In genomic region chr2:138321041-138321481, GRCm38 (mm10) we compare ENCODE assay signal across 30 mouse cellular contexts.
DNase-seq lines count a peak whose midpoint lies in the region; ATAC-seq and TF ChIP-seq lines count a peak whose summit lies in the region.
"Had no signal": no experiment of that assay in that cellular context is flagged by ENCODE, and none has a peak within 500 bp of the region (broad histone marks: within the 10 kb centered on the region; RNA-seq: fewer than 3 reads in every experiment).

No protein-coding gene starts in this region.

- 0 out of 2 replicates have a peak, but pooled peaks have one; percentile 38 for ATAC-seq in stomach, postnatal 0 days (ENCODE audit: low FRiP score, low TSS enrichment)
- ATAC-seq in monocyte, adult 5-6 weeks (replicated peaks; ENCODE audit: insufficient number of reproducible peaks, low FRiP score, low TSS enrichment, poor library complexity, severe bottlenecking) = no peak
- ATAC-seq in forebrain, embryonic 15.5 days (replicated peaks) = no peak
- ATAC-seq: forebrain, postnatal 0 days; inflammation-experienced regulatory T-cells, adult 6 months; midbrain, embryonic 15.5 days had no signal

- no peaks in the 10 kb centered on the region for H3K27me3 ChIP-seq in stomach, postnatal 0 days (ENCODE audit: control insufficient read depth, insufficient read depth, low read length)
- H3K27me3 ChIP-seq in forebrain, embryonic 15.5 days = no peaks in the 10 kb centered on the region
- H3K27me3 ChIP-seq: heart, embryonic 15.5 days; hindbrain, embryonic 15.5 days; limb, embryonic 13.5 days; lung, embryonic 15.5 days; midbrain, embryonic 15.5 days; neural tube, embryonic 12.5 days had no signal

- DNase-seq in urinary bladder, adult 2 months (ENCODE audit: low spot score) = peak; percentile 31
- DNase-seq in urinary bladder, postnatal 10 days (ENCODE audit: low spot score) = no peak
- DNase-seq in gonadal fat pad, adult 2 months (ENCODE audit: low read depth) = peak; percentile 94
- no peak for DNase-seq in stomach, postnatal 0 days (ENCODE audit: low spot score)
- no peak for DNase-seq in layer of hippocampus, adult 2 months (ENCODE audit: low spot score in 2 of 2)
- DNase-seq: adrenal gland, postnatal 36 days; B cell, adult 2 months; cerebellum, adult 18-20 months; cerebellum, postnatal 10 days; forebrain, postnatal 0 days; gastrocnemius, postnatal 14 days; heart, adult 11 months; heart, postnatal 4 days; kidney, adult 11 months; kidney, postnatal 14 days; right cerebral cortex, postnatal 14 days; thymus, adult 2 months had no signal

- H3K27ac ChIP-seq in stomach, postnatal 0 days (replicated peaks) = no peak overlapping the region
- no peak overlapping the region for H3K27ac ChIP-seq in layer of hippocampus, adult 2 months
- no peak overlapping the region for H3K27ac ChIP-seq in forebrain, embryonic 15.5 days (replicated peaks)
- H3K27ac ChIP-seq: heart, embryonic 10.5 days; heart, embryonic 15.5 days; hindbrain, embryonic 15.5 days; limb, embryonic 13.5 days; lung, embryonic 15.5 days; midbrain, embryonic 10.5 days; midbrain, embryonic 15.5 days; neural tube, embryonic 12.5 days had no signal

- H3K4me1 ChIP-seq in stomach, postnatal 0 days (replicated peaks; ENCODE audit: control insufficient read depth, insufficient read depth) = no peaks in the 10 kb centered on the region
- no peaks in the 10 kb centered on the region for H3K4me1 ChIP-seq in forebrain, embryonic 15.5 days
- H3K4me1 ChIP-seq: heart, embryonic 15.5 days; hindbrain, embryonic 15.5 days; limb, embryonic 13.5 days; lung, embryonic 15.5 days; midbrain, embryonic 10.5 days; midbrain, embryonic 15.5 days; neural tube, embryonic 12.5 days had no signal

- TF ChIP-seq CTCF in stomach, postnatal 0 days (IDR thresholded peaks at IDR 0.05; ENCODE audit: low read depth) = no peak
- no peak for TF ChIP-seq CTCF in layer of hippocampus, adult 2 months (conservative IDR thresholded peaks at IDR 0.05)

- no peak overlapping the region for H3K4me3 ChIP-seq in stomach, postnatal 0 days (ENCODE audit: low read depth, low read length)
- no peak overlapping the region for H3K4me3 ChIP-seq in layer of hippocampus, adult 2 months
- no peak overlapping the region for H3K4me3 ChIP-seq in forebrain, embryonic 15.5 days
- H3K4me3 ChIP-seq: heart, embryonic 10.5 days; heart, embryonic 15.5 days; hindbrain, embryonic 15.5 days; limb, embryonic 13.5 days; lung, embryonic 15.5 days; midbrain, embryonic 10.5 days; midbrain, embryonic 15.5 days; myocyte; neural tube, embryonic 12.5 days had no signal

- H3K36me3 ChIP-seq in stomach, postnatal 0 days (ENCODE audit: control insufficient read depth, insufficient read depth, low read length) = no peaks in the 10 kb centered on the region
- no peaks in the 10 kb centered on the region for H3K36me3 ChIP-seq in forebrain, embryonic 15.5 days
- H3K36me3 ChIP-seq: heart, embryonic 10.5 days; heart, embryonic 15.5 days; hindbrain, embryonic 15.5 days; limb, embryonic 13.5 days; lung, embryonic 15.5 days; midbrain, embryonic 10.5 days; midbrain, embryonic 15.5 days; neural tube, embryonic 12.5 days had no signal

- WGBS in stomach, postnatal 0 days = 60% methylated on average over 4 of the region's 4 CpGs
- WGBS in forebrain, embryonic 15.5 days = 66% methylated on average over 4 of the region's 4 CpGs

- H3K9me3 ChIP-seq in stomach, postnatal 0 days (ENCODE audit: control insufficient read depth, low read length) = no peaks in the 10 kb centered on the region
- H3K9me3 ChIP-seq in forebrain, embryonic 15.5 days = no peaks in the 10 kb centered on the region
- H3K9me3 ChIP-seq: heart, embryonic 10.5 days; heart, embryonic 15.5 days; hindbrain, embryonic 15.5 days; limb, embryonic 13.5 days; lung, embryonic 15.5 days; midbrain, embryonic 10.5 days; midbrain, embryonic 15.5 days; neural tube, embryonic 12.5 days had no signal

- H3K9ac ChIP-seq in stomach, postnatal 0 days (ENCODE audit: low read length) = no peak overlapping the region
- no peak overlapping the region for H3K9ac ChIP-seq in forebrain, embryonic 15.5 days (replicated peaks)
- H3K9ac ChIP-seq: forebrain, postnatal 0 days; heart, embryonic 15.5 days; hindbrain, embryonic 15.5 days; limb, embryonic 13.5 days; lung, embryonic 15.5 days; midbrain, embryonic 15.5 days; neural tube, embryonic 12.5 days had no signal

- no peak overlapping the region for H3K4me2 ChIP-seq in stomach, postnatal 0 days (replicated peaks; ENCODE audit: low read depth)
- no peak overlapping the region for H3K4me2 ChIP-seq in forebrain, embryonic 15.5 days (replicated peaks)
- H3K4me2 ChIP-seq: heart, embryonic 15.5 days; hindbrain, embryonic 15.5 days; limb, embryonic 13.5 days; liver, embryonic 11.5 days; lung, embryonic 15.5 days; midbrain, embryonic 15.5 days; neural tube, embryonic 12.5 days had no signal

- TF ChIP-seq EP300 in stomach, postnatal 0 days (optimal IDR thresholded peaks at IDR 0.05) = peak; percentile 65

Comparison
In these comparisons a context has a peak if more than half of its experiments do, and no peak if none do; other contexts are left out.
1. DNase-seq: peak in urinary bladder, adult 2 months (single experiment) and gonadal fat pad, adult 2 months (single experiment); none in urinary bladder, postnatal 10 days (single experiment), stomach, postnatal 0 days (single experiment) and layer of hippocampus, adult 2 months (0 of 2).